Mouse (Mus musculus): Measurements from ENCODE around the gene Tmeff1. TPM values are rescaled to one million over a fixed set of nuclear protein-coding genes. Genes with fewer than 3 reads are reported as not detected.

Tmeff1 gene
- polyA plus RNA-seq, 1 experiment from 2014 or later, result 35.8 TPM

DNA sequence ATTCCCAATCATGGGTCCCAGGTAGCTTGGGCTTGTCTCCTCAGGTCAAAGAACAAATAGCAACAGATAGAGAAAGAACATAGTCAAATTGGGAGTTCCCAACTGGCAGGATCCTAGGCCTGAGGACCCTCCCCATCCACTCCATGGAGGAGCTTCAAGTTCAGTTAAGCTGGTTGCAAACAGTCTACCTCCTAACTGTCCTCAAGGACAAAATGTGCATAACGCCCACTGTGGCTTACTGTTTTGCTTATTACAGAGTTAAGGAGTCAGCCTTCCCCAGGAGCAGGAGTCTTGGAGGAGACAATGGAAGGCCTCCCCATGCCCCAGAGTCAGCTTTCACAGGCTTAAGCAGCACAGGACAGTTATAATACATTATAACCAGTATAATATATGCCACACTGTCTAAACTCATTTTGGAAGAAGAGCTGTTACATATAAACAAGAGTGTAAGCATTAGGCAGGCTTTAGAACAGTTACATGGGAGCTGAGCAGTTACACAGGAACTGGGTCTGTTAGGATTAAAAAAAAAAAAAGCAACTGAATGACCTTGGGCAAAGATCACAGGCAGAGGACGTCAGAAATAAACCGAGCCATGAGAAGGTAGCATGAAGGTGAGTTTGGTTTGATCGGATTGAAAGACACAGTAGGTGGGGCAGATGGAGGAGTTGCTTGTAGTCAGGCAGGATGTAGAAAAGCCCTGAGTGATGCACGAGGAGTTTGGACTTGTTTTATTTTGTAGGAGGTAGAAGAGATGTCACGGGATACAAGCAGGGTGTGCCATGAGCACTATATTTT, 41.7 kb upstream of the Tmeff1 start:
- no peak overlapping the region for H3K9ac ChIP-seq (replicated peaks; ENCODE audit: low read depth, low read length)
- WGBS, result 59% methylated on average over 6 of the region's 6 CpGs
- no peaks in the 10 kb centered on the region for H3K9me3 ChIP-seq (ENCODE audit: control insufficient read depth, low read depth, low read length)
- H3K27ac ChIP-seq (ENCODE audit: low read length), result no peak overlapping the region
- peaks cover 18% of the 10 kb centered on the region for H3K4me1 ChIP-seq (ENCODE audit: control insufficient read depth, insufficient read depth, low read length)
- no peak overlapping the region for H3K4me3 ChIP-seq (ENCODE audit: low read depth, low read length)
- no peaks in the 10 kb centered on the region for H3K36me3 ChIP-seq (ENCODE audit: control insufficient read depth, insufficient read depth, low read length)
- H3K27me3 ChIP-seq (ENCODE audit: control insufficient read depth, insufficient read depth, low read length), result no peaks in the 10 kb centered on the region
- no peak for ATAC-seq (ENCODE audit: insufficient number of reproducible peaks, insufficient read depth, low FRiP score, low read depth)
- H3K4me2 ChIP-seq (replicated peaks; ENCODE audit: low read depth, low read length), result no peak overlapping the region

DNA sequence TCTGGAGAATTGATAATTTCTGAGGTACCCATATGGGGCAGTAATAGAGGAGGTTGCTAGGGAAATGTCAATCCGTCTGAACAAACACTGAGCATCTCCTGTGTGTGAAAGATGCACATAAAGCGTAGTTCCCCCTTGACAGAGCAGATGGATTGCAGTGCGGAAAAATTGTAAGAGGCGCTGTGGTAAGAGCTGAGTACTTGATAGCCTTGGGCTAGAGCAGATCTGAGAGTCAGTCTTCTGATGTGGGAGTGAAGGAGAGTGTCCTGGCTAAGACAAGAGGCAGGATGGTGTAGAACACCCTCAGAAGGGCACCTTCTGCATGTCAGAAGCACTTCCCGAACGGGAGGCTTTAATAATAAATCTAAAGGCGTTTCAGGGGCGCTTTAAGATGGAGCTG, 40.8 kb upstream of the Tmeff1 start:
- H3K4me1 ChIP-seq (ENCODE audit: control insufficient read depth, insufficient read depth, low read length), result peaks cover 18% of the 10 kb centered on the region
- H3K4me2 ChIP-seq (replicated peaks; ENCODE audit: low read depth, low read length), result no peak overlapping the region
- H3K4me3 ChIP-seq (ENCODE audit: low read depth, low read length), result no peak overlapping the region
- H3K36me3 ChIP-seq (ENCODE audit: control insufficient read depth, insufficient read depth, low read length), result no peaks in the 10 kb centered on the region
- no peak overlapping the region for H3K9ac ChIP-seq (replicated peaks; ENCODE audit: low read depth, low read length)
- H3K27ac ChIP-seq (ENCODE audit: low read length), result no peak overlapping the region
- ATAC-seq (ENCODE audit: insufficient number of reproducible peaks, insufficient read depth, low FRiP score, low read depth), result no peak
- H3K9me3 ChIP-seq (ENCODE audit: control insufficient read depth, low read depth, low read length), result no peaks in the 10 kb centered on the region
- no peaks in the 10 kb centered on the region for H3K27me3 ChIP-seq (ENCODE audit: control insufficient read depth, insufficient read depth, low read length)
- 75% methylated on average over 8 of the region's 8 CpGs for WGBS

DNA sequence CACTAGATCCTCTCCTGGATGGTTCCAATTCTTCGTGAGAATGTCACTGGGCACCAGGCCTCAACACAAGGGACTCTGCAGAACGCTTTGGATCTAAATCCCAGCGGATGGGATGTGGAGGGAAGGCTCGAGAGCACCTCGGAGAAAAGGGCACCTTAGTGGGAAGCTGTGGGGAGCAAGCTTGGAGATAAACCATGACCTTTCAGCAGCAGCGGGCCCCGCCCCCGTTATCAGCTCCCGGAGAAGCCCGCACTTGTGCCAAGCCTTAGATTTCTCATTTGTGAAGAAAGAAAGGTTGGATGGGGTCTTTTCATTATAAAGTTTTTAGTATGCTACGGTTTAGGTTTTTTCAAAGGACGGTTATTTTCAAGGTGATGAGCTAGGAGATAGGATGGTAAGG, 39.0 kb upstream of the Tmeff1 start:
- 53% methylated on average over 12 of the region's 12 CpGs for WGBS
- no peak overlapping the region for H3K4me3 ChIP-seq (ENCODE audit: low read depth, low read length)
- no peak overlapping the region for H3K27ac ChIP-seq (ENCODE audit: low read length)
- no peaks in the 10 kb centered on the region for H3K9me3 ChIP-seq (ENCODE audit: control insufficient read depth, low read depth, low read length)
- H3K4me1 ChIP-seq (ENCODE audit: control insufficient read depth, insufficient read depth, low read length), result peaks cover 16% of the 10 kb centered on the region
- ATAC-seq (ENCODE audit: insufficient number of reproducible peaks, insufficient read depth, low FRiP score, low read depth), result no peak
- H3K4me2 ChIP-seq (replicated peaks; ENCODE audit: low read depth, low read length), result no peak overlapping the region
- no peak overlapping the region for H3K9ac ChIP-seq (replicated peaks; ENCODE audit: low read depth, low read length)
- no peaks in the 10 kb centered on the region for H3K36me3 ChIP-seq (ENCODE audit: control insufficient read depth, insufficient read depth, low read length)
- no peaks in the 10 kb centered on the region for H3K27me3 ChIP-seq (ENCODE audit: control insufficient read depth, insufficient read depth, low read length)

DNA sequence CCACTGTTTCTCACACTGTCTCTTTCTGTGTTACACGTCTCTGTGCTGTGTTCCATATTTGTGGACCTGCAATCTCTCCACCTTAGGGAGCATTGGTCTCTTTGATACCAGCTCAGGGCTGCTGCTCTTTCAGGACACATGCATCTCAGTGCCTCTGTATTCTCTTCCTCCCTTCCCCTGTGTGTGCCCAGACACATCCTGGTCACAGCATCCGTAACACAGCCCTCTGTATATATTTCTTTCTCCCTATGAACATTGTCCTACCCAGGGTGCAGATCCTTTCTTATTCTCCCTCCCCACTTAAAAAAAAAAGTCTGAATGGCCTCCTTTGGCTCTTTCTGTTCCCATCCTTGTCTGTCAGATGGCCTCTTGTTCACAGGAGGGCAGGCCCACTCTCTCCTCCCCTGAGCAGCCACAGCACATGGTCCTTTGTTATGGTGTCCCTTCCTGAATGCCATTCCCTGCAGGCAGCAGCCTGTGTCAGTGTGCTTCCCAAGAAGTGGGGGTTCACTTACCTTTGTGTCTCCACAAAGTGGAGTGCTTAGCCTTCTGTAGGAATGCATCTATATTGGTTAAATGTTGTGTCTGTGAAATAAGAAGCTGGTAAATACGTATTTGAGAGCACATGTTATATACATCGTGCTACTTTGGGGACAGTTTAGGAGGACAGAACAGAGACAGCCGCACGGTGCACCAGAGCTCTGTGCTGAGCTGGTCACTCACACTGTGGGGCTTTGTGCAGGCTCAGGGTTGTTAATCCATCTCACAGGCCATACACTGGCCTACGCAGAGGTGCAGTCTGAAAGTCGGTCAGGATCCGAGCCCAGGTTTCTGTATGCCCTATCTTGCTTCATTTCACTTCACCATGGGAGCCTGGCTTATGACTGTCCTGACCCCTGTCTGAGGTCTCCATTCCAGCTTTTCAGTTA, 38.1 kb upstream of the Tmeff1 start:
- ATAC-seq (ENCODE audit: insufficient number of reproducible peaks, insufficient read depth, low FRiP score, low read depth), result no peak
- WGBS, result 80% methylated on average over 9 of the region's 9 CpGs
- Histone ChIP-seq H3K4me3 (ENCODE audit: low read depth, low read length) (no peak overlapping the region), H3K4me1 (ENCODE audit: control insufficient read depth, insufficient read depth, low read length) (peaks cover 14% of the 10 kb centered on the region), H3K4me2 (replicated peaks; ENCODE audit: low read depth, low read length) (no peak overlapping the region), H3K9me3 (ENCODE audit: control insufficient read depth, low read depth, low read length) (no peaks in the 10 kb centered on the region), H3K36me3 (ENCODE audit: control insufficient read depth, insufficient read depth, low read length) (no peaks in the 10 kb centered on the region), H3K9ac (replicated peaks; ENCODE audit: low read depth, low read length) (no peak overlapping the region), H3K27me3 (ENCODE audit: control insufficient read depth, insufficient read depth, low read length) (no peaks in the 10 kb centered on the region), H3K27ac (ENCODE audit: low read length) (no peak overlapping the region)

DNA sequence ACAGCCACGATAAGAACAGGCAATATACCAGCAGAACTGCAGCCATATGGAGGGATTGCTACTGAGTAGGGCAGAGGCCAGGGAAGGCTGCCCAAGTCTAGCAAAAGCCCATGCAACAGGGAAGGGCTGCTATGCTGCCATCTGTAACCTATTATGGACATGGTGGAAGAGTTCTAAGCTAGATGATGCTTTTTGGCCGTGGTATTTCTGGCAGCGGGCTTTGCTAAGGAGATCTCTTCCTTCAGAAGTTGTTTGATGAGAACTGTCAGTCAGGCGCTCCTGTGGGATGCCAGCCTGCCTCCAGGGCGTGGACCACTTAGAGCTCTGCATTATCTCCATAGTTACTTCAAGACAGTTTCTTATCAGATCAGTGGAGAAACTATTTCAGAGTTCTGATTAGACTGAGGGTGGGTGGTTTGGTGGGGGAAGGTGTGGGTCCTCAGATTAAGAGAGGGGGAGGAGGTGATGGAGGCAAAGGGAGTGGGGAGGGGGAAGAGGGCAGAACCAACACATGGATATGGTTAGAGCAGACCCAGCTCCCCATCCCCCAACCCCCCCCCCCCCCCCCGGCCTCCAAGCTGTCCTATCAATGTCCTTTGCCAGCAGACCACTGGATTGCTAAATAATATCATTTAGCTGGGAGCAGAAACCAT, 36.5 kb upstream of the Tmeff1 start:
- 56% methylated on average over 6 of the region's 6 CpGs for WGBS
- H3K36me3 ChIP-seq (ENCODE audit: control insufficient read depth, insufficient read depth, low read length), result peaks cover 13% of the 10 kb centered on the region
- no peak overlapping the region for H3K9ac ChIP-seq (replicated peaks; ENCODE audit: low read depth, low read length)
- H3K27me3 ChIP-seq (ENCODE audit: control insufficient read depth, insufficient read depth, low read length), result no peaks in the 10 kb centered on the region
- no peak overlapping the region for H3K4me3 ChIP-seq (ENCODE audit: low read depth, low read length)
- no peaks in the 10 kb centered on the region for H3K9me3 ChIP-seq (ENCODE audit: control insufficient read depth, low read depth, low read length)
- no peak overlapping the region for H3K27ac ChIP-seq (ENCODE audit: low read length)
- no peak for ATAC-seq (ENCODE audit: insufficient number of reproducible peaks, insufficient read depth, low FRiP score, low read depth)
- H3K4me2 ChIP-seq (replicated peaks; ENCODE audit: low read depth, low read length), result no peak overlapping the region
- 0 out of 2 replicates have a peak, but pooled peaks cover 4% of the 10 kb centered on the region for H3K4me1 ChIP-seq (ENCODE audit: control insufficient read depth, insufficient read depth, low read length)

DNA sequence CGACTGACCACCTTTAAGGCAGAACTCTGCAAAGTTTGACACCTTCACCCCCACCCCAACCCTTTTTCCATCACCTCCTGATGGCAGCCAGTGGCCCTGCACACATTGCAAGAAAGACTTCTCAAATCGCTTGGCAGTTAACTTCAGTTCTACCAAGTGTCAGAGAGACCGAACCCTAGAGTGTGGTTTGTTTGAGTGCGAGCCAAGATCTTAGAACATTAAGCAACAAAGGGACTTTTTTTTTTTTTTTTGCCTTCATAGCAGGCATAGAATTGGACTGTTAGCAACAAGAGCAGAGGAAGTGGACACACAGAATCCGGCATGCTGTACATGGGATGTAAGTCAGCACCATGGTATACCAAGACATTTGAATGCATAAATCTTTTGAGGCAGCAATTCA, 35.3 kb upstream of the Tmeff1 start:
- WGBS, result 67% methylated on average over 5 of the region's 5 CpGs
- ATAC-seq (ENCODE audit: insufficient number of reproducible peaks, insufficient read depth, low FRiP score, low read depth), result no peak
- H3K4me1 ChIP-seq (ENCODE audit: control insufficient read depth, insufficient read depth, low read length), result 0 out of 2 replicates have a peak, but pooled peaks cover 4% of the 10 kb centered on the region

DNA sequence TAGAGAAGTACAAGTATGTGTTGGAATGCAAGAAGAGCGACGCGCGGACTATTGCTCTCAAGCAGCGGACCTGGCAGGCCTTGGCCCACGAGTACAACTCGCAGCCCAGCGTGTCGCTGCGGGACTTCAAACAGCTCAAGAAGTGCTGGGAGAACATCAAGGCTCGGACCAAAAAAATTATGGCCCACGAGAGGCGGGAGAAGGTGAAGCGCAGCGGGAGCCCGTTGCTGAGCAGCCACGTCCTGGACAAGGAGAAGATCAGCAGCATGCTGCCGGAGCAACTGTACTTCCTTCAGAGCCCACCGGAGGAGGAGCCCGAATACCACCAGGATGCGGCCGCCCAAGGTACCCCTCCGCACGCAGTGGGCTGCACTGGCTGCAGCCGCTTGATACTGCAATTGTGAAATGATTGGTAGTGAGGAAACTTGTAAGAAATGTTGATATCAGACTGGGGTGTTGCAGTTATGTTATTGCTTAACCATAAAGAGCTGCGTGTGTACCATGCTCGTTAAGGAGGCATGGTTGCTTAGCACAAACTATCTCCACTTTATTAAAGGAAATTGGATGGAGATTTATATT, 32.4 kb upstream of the Tmeff1 start:
- Histone ChIP-seq H3K4me1 (ENCODE audit: control insufficient read depth, insufficient read depth, low read length) (no peaks in the 10 kb centered on the region), H3K4me2 (replicated peaks; ENCODE audit: low read depth, low read length) (no peak overlapping the region), H3K27ac (ENCODE audit: low read length) (no peak overlapping the region), H3K27me3 (ENCODE audit: control insufficient read depth, insufficient read depth, low read length) (no peaks in the 10 kb centered on the region), H3K9me3 (ENCODE audit: control insufficient read depth, low read depth, low read length) (no peaks in the 10 kb centered on the region), H3K36me3 (ENCODE audit: control insufficient read depth, insufficient read depth, low read length) (peaks cover 18% of the 10 kb centered on the region), H3K4me3 (ENCODE audit: low read depth, low read length) (no peak overlapping the region), H3K9ac (replicated peaks; ENCODE audit: low read depth, low read length) (no peak overlapping the region)
- 96% methylated on average over 27 of the region's 27 CpGs for WGBS
- no peak for ATAC-seq (ENCODE audit: insufficient number of reproducible peaks, insufficient read depth, low FRiP score, low read depth)

More for the DNA sequence above, 35.3 kb upstream of the Tmeff1 start:
- Histone ChIP-seq H3K36me3 (ENCODE audit: control insufficient read depth, insufficient read depth, low read length) (peaks cover 18% of the 10 kb centered on the region), H3K4me2 (replicated peaks; ENCODE audit: low read depth, low read length) (no peak overlapping the region), H3K27ac (ENCODE audit: low read length) (no peak overlapping the region), H3K27me3 (ENCODE audit: control insufficient read depth, insufficient read depth, low read length) (no peaks in the 10 kb centered on the region), H3K9me3 (ENCODE audit: control insufficient read depth, low read depth, low read length) (no peaks in the 10 kb centered on the region), H3K4me3 (ENCODE audit: low read depth, low read length) (no peak overlapping the region), H3K9ac (replicated peaks; ENCODE audit: low read depth, low read length) (no peak overlapping the region)

DNA sequence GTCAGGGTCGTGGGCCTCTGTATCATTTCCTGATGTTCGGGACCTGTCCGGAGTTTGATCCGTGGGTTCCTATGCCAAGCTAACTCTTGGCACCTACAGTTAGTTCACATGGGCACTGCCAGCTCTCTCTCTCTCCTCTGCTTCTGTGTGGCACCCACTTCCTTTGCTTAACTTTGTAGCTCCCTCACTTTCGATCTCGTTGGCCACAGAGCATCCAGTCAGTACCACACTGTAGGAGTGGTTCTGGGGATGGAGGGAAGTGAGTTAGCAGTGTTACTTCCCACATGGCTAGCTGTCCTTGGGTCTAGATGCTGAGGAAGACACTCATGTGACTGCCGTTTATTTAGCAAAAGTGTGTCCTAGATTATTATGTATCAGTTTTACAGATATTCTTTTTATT, 30.8 kb upstream of the Tmeff1 start:
- no peak overlapping the region for H3K27ac ChIP-seq (ENCODE audit: low read length)
- WGBS, result 90% methylated on average over 7 of the region's 7 CpGs
- no peaks in the 10 kb centered on the region for H3K9me3 ChIP-seq (ENCODE audit: control insufficient read depth, low read depth, low read length)
- H3K27me3 ChIP-seq (ENCODE audit: control insufficient read depth, insufficient read depth, low read length), result no peaks in the 10 kb centered on the region
- ATAC-seq (ENCODE audit: insufficient number of reproducible peaks, insufficient read depth, low FRiP score, low read depth), result no peak
- no peak overlapping the region for H3K4me2 ChIP-seq (replicated peaks; ENCODE audit: low read depth, low read length)
- no peaks in the 10 kb centered on the region for H3K4me1 ChIP-seq (ENCODE audit: control insufficient read depth, insufficient read depth, low read length)
- H3K4me3 ChIP-seq (ENCODE audit: low read depth, low read length), result no peak overlapping the region
- no peak overlapping the region for H3K9ac ChIP-seq (replicated peaks; ENCODE audit: low read depth, low read length)
- peaks cover 18% of the 10 kb centered on the region for H3K36me3 ChIP-seq (ENCODE audit: control insufficient read depth, insufficient read depth, low read length)
